Mouse (Mus musculus): ENCODE data around the gene Sparc.

Sparc gene

DNA sequence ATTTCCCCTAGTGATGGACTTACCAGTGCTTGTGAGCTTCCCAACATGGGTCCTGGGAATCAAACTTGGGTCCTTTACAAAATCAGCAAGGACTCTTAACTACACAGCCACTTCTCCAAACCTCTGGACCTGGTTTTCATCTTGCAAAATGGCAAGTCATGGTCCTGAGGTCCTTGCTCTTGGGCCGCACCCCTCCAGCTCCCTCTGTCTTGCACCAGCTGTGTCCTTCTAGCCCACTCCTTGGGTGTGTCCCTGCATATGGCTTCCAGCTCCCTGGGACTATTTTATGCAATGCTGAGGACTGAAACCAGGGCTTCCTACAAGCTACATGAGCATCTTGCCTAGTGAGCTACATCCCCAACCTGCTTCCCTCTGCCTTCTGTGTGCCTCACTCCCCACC lies at the start of gene Sparc:
Gene Sparc (minus strand): TSS at position 206 of the 400 bp plus-strand sequence.
- DNase-seq (ENCODE audit: low read depth, low spot score): no peak

GRCm38 (mm10) chr11:55471467-55471866 lies 48.5 kb upstream of the Sparc start:
- no peak for DNase-seq (ENCODE audit: low read depth, low spot score)

DNA sequence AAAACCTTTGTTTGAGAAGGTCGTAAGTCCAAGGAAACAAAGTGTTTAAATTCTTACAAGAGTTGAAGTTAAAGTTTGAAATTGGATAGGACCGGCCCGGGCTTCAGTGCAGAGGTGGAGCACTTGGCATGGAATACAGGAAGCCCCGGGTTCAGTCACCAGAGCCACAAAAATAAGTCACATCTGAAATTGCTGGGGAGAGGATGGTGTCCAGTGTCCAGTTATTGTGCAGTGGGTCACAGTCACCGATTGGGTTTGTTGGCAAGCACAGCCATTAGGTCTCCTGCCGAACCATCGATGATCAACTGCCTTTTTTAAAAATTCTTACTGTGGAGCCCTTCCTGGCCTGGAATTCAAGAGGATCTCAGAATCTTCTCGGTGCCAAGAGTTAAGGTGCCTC lies 47.8 kb upstream of the Sparc start:
- no peak for DNase-seq (ENCODE audit: low read depth, low spot score)

GRCm38 (mm10) chr11:55469923-55470691 lies 47.1 kb upstream of the Sparc start:
- peak; percentile 40 for DNase-seq (ENCODE audit: low read depth, low spot score)

- peak; percentile 100 for DNase-seq (ENCODE audit: low read depth, low spot score)
These were observed 46.3 kb upstream of the Sparc start, which contains the start of gene G3bp1 for GRCm38 (mm10) chr11:55469048-55469843. Gene G3bp1, plus strand, starts transcription at chr11:55469685.

GRCm38 (mm10) chr11:55468611-55469047 lies 45.6 kb upstream of the Sparc start:
- peak; percentile 63 for DNase-seq (ENCODE audit: low read depth, low spot score)

DNA sequence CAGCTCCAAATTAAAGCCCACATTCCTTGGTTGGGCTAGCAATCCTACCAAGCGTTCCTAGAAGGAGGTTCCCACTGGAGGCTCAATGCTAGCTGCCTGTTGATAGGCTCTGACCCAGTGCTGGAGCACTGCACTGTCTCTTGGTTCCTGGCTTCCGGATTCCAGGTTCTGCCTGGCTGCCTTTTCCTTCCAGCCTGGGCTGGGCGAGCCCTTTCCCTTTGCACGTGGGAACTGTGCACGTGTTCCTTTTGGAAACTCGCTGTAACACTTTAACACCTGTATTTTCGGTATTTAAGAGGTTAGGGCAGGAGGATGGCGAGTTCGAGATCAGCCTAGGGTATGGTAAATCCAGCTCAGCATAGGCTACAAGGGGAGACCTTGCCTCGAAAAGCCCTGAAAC lies 45.0 kb upstream of the Sparc start:
- peak; percentile 37 for DNase-seq (ENCODE audit: low read depth, low spot score)

DNA sequence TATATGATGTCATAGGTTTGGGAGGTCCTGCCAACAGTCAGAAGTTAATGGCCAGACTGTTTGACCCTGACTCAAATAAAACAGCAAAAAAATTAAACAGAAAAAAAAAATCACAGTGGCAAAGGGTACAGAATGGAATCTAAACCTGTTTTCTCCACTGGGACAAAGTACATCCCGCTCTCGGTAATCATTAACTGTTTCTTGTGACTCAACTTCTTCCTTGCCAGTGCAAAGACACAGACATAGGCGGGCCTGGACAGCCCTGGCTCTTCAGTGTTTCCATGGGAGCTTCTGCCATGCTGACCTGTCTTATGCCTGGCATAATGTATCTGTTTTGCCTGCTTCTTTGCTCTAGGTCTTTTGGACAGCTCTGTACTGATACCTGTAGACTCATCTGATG lies 42.2 kb upstream of the Sparc start:
- no peak for DNase-seq (ENCODE audit: low read depth, low spot score)

DNA sequence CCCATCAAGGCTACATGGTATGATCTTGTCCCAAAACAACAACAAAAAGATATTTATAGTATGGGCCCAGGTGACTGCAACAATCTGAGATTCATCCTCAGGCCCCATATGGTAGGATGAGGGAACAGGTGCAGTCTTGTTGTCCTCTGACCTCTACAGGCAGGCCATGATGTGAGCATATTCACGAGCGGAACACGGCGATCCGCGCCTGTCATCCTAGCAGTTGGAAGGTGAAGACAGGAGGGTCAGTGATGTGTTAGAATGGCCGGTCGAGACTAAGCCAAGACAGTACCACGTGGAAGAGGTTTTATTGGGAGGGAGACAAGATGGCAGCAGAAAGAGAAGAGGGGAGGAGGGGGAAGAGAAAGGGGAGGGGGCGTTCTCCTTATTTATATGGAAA lies 41.7 kb upstream of the Sparc start:
- DNase-seq (ENCODE audit: low read depth, low spot score): no peak

DNA sequence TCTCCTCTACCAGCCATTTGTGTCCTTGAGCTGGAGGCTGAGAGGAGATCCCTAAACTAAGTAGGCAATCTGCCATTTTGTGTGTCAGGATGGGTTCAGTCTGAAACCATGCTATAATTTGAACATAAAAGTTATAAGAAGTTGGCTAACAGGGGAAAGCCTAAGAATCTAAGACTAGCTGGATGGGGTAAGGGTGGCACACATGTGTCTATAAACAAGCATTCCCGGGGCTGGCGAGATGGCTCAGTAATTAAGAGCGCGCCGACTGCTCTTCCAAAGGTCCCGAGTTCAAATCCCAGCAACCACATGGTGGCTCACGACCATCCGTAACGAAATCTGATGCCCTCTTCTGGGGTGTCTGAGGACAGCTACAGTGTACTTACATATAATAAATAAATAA lies 39.2 kb upstream of the Sparc start:
- no peak for DNase-seq (ENCODE audit: low read depth, low spot score)

- peak; percentile 99 for DNase-seq (ENCODE audit: low read depth, low spot score)
These were observed 38.1 kb upstream of the Sparc start, which contains the start of gene Atox1 for GRCm38 (mm10) chr11:55461019-55461645. Gene Atox1, minus strand, starts transcription at chr11:55461239.

DNA sequence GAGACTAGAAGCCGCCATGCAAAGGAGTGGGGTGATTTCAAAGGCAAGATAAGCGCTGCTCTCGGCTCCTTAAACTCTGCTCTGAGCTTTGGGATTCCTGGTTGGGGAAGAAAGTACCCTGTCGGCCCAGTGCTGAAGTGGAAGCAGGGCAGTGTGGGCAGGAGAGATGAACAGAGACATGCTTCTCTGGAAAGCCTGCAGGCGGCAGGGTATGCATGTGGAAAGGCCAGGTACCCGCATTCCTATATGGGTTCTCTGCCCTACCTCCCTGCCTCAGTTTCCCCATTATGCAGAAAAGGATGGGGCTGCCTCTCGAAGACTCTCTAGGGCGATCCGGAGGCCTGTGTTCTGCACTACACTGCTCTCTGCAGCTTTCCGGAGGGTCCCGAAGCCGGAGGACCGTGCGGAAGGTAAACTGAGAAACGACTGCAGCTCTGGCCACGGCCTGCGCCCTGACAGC lies 37.6 kb upstream of the Sparc start:
- peak; percentile 68 for DNase-seq (ENCODE audit: low read depth, low spot score)

GRCm38 (mm10) chr11:55459850-55460558 lies 37.0 kb upstream of the Sparc start:
- no peak for DNase-seq (ENCODE audit: low read depth, low spot score)

- DNase-seq (ENCODE audit: low read depth, low spot score): no peak
These were observed 35.5 kb upstream of the Sparc start for GRCm38 (mm10) chr11:55458501-55458900.

- no peak for DNase-seq (ENCODE audit: low read depth, low spot score)
These were observed 32.2 kb upstream of the Sparc start for GRCm38 (mm10) chr11:55455166-55455565.

GRCm38 (mm10) chr11:55453640-55454039 lies 30.7 kb upstream of the Sparc start:
- DNase-seq (ENCODE audit: low read depth, low spot score): peak; percentile 72

- no peak for DNase-seq (ENCODE audit: low read depth, low spot score)
These were observed 27.3 kb upstream of the Sparc start for GRCm38 (mm10) chr11:55450311-55450710.

GRCm38 (mm10) chr11:55449531-55449930 lies 26.5 kb upstream of the Sparc start:
- DNase-seq (ENCODE audit: low read depth, low spot score): no peak

DNA sequence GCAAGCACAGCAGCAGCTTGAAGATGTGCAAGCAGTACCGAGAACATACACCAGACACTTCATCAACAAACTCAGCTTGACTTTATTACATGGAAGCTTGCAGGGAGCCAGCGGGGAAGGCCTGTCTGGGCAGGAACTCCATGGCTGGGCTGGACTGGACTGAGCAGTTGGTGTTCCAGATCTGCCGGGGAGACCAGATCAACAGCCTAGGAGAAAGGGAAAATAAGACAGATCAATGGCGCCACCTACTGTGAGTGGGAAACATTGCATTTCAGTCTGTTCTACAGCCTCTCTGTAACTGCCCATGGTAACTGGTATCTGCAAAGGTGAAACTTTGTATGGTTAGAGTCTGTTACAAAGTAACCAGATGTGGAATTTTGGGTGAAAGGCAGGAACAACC lies 23.6 kb upstream of the Sparc start:
- peak; percentile 94 for DNase-seq (ENCODE audit: low read depth, low spot score)

DNA sequence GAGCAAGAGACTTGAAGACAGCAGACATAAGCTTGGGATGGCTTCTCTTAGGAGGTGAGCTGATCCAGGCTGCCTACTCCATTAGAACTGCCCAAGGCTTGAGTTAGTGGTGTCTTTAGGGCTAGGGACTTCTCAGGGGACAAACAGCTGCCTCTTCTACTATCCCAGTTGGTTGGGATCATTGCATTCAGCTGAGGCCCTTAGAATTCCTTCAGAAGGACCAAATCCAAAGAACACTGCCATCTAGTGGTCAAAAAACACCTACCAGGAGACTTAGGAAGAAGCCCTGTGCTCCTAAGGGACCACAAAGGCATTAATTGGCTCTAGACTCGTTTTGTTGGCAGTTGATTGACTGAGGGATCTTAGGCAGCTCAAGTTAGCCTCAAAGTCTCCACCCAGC lies 21.8 kb upstream of the Sparc start:
- DNase-seq (ENCODE audit: low read depth, low spot score): peak; percentile 93

DNA sequence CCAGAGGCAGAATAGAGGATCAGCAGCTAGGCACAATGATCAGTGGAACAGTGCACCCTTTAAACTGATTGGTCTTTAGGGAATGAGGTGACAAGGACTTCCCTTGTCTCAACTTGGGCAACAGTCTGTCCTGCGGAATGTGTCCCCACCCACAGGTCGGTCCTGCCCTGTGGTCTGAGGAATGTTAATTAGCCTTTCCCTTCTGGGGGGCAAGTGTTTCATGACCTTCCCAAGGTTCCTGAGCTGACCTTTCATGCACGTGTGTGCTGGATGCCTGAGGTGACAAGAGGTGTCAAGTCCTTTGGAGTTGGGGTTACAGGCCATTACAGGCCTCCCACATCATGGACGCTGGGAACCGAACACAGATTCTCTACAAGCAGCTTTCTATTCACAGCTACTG lies 16.7 kb upstream of the Sparc start:
- DNase-seq (ENCODE audit: low read depth, low spot score): no peak

All from 3T3-L1 (cell line).